Mouse (Mus musculus): ENCODE measurements around the gene Dok7.

The Dok7 gene

GRCm38 (mm10) chr5:35056604-35057432 is at the start of gene Dok7:
Gene Dok7, plus strand, starts transcription at chr5:35056766.
- peak; percentile 65 for DNase-seq

- DNase-seq = no peak
These were observed 47.4 kb upstream of the Dok7 start for GRCm38 (mm10) chr5:35009163-35009562.

- no peak for DNase-seq
These were observed 45.9 kb upstream of the Dok7 start for GRCm38 (mm10) chr5:35010656-35011055.

- no peak for DNase-seq
These were observed 45.2 kb upstream of the Dok7 start for GRCm38 (mm10) chr5:35011156-35011923.

- DNase-seq = no peak
These were observed 42.5 kb upstream of the Dok7 start for GRCm38 (mm10) chr5:35014036-35014435.

GRCm38 (mm10) chr5:35019673-35020300 is 36.8 kb upstream of the Dok7 start:
- DNase-seq = peak; percentile 34

- DNase-seq = no peak
These were observed 35.9 kb upstream of the Dok7 start for GRCm38 (mm10) chr5:35020410-35021241.

- no peak for DNase-seq
These were observed 31.6 kb upstream of the Dok7 start for GRCm38 (mm10) chr5:35024975-35025374.

GRCm38 (mm10) chr5:35029303-35029702 is 27.3 kb upstream of the Dok7 start:
- DNase-seq = no peak

GRCm38 (mm10) chr5:35029755-35030154 is 26.8 kb upstream of the Dok7 start:
- no peak for DNase-seq

GRCm38 (mm10) chr5:35033068-35033467 is 23.5 kb upstream of the Dok7 start:
- DNase-seq = no peak

GRCm38 (mm10) chr5:35033619-35034018 is 22.9 kb upstream of the Dok7 start:
- DNase-seq = no peak

- DNase-seq = no peak
These were observed 21.4 kb upstream of the Dok7 start for GRCm38 (mm10) chr5:35035141-35035540.

- DNase-seq = peak; percentile 44
These were observed 20.8 kb upstream of the Dok7 start for GRCm38 (mm10) chr5:35035795-35036194.

- DNase-seq = no peak
These were observed 19.1 kb upstream of the Dok7 start for GRCm38 (mm10) chr5:35037438-35037837.

GRCm38 (mm10) chr5:35041268-35041829 is 15.2 kb upstream of the Dok7 start, which contains the start of gene Hgfac:
Gene Hgfac, plus strand, starts transcription at chr5:35041509.
- DNase-seq = no peak

GRCm38 (mm10) chr5:35042431-35043109 is 14.0 kb upstream of the Dok7 start:
- DNase-seq = no peak

- peak; percentile 77 for DNase-seq
These were observed 13.5 kb upstream of the Dok7 start for GRCm38 (mm10) chr5:35043110-35043451.

- no peak for DNase-seq
These were observed 6.0 kb upstream of the Dok7 start for GRCm38 (mm10) chr5:35050541-35050940.

- no peak for DNase-seq
These were observed 1.9 kb upstream of the Dok7 start for GRCm38 (mm10) chr5:35054628-35055027.

- DNase-seq = no peak
These were observed 1.5 kb upstream of the Dok7 start for GRCm38 (mm10) chr5:35055076-35055475.

- DNase-seq = no peak
These were observed 1.0 kb downstream of the Dok7 start for GRCm38 (mm10) chr5:35057582-35057981.
